Comparison of ENCODE assay signal across 16 mouse cellular contexts in genomic region chr11:7067263-7067662, GRCm38 (mm10). TPM values are rescaled to one million over a fixed set of nuclear protein-coding genes. Genes with fewer than 3 reads are reported as not detected.
DNase-seq lines count a peak whose midpoint lies in the region; ATAC-seq and TF ChIP-seq lines count a peak whose summit lies in the region.
"Had no signal": no experiment of that assay in that cellular context is flagged by ENCODE, and none has a peak within 500 bp of the region (broad histone marks: within the 10 kb centered on the region; RNA-seq: fewer than 3 reads in every experiment).

No protein-coding gene starts in this region.

- no peak overlapping the region for H3K9ac ChIP-seq in hindbrain, embryonic 15.5 days
- no peak overlapping the region for H3K9ac ChIP-seq in hindbrain, embryonic 14.5 days
- H3K9ac ChIP-seq: embryonic facial prominence, embryonic 12.5 days; intestine, embryonic 15.5 days had no signal

- H3K9me3 ChIP-seq in hindbrain, embryonic 15.5 days: no peaks in the 10 kb centered on the region
- H3K9me3 ChIP-seq in hindbrain, embryonic 14.5 days (ENCODE audit: control insufficient read depth, low read length): no peaks in the 10 kb centered on the region
- H3K9me3 ChIP-seq: embryonic facial prominence, embryonic 12.5 days; intestine, embryonic 15.5 days had no signal

- peak; percentile 63 for DNase-seq in cerebellum, adult 9-11 months
- DNase-seq in cerebellum, postnatal 10 days: no peak
- DNase-seq in hindbrain, embryonic 14.5 days (ENCODE audit: low spot score): no peak
- no peak for DNase-seq in left cerebral cortex, adult 2 months (ENCODE audit: extremely low spot score in 1 of 2, low spot score in 2 of 2)
- DNase-seq in left cerebral cortex, adult 18-20 months (ENCODE audit: low spot score in 2 of 2): no peak
- DNase-seq: adrenal gland, adult 2 months; adrenal gland, postnatal 25 days; gastrocnemius, postnatal 14 days; heart, adult 2 months; kidney, adult 18-20 months had no signal

- H3K4me3 ChIP-seq in hindbrain, embryonic 15.5 days: no peak overlapping the region
- no peak overlapping the region for H3K4me3 ChIP-seq in hindbrain, embryonic 14.5 days (replicated peaks; ENCODE audit: low read length)
- peak overlapping the region; percentile 21; the same call in 1 of the 2 replicates for H3K4me3 ChIP-seq in left cerebral cortex, adult 2 months
- H3K4me3 ChIP-seq: embryonic facial prominence, embryonic 12.5 days; heart, adult 2 months; intestine, embryonic 15.5 days had no signal

- WGBS in hindbrain, embryonic 15.5 days: 83% methylated on average over 4 of the region's 4 CpGs
- 84% methylated on average over 4 of the region's 4 CpGs for WGBS in hindbrain, embryonic 14.5 days

- H3K4me2 ChIP-seq in hindbrain, embryonic 15.5 days: peak overlapping the region; percentile 77; the same call in 1 of the 2 replicates
- no peak overlapping the region for H3K4me2 ChIP-seq in hindbrain, embryonic 14.5 days (replicated peaks)
- H3K4me2 ChIP-seq: embryonic facial prominence, embryonic 12.5 days; heart, embryonic 11.5 days; intestine, embryonic 15.5 days had no signal

- no peaks in the 10 kb centered on the region for H3K36me3 ChIP-seq in hindbrain, embryonic 15.5 days
- no peaks in the 10 kb centered on the region for H3K36me3 ChIP-seq in hindbrain, embryonic 14.5 days (replicated peaks; ENCODE audit: control insufficient read depth, insufficient read depth)
- H3K36me3 ChIP-seq: embryonic facial prominence, embryonic 12.5 days; intestine, embryonic 15.5 days had no signal

- peaks cover 62% of the 10 kb centered on the region for H3K4me1 ChIP-seq in hindbrain, embryonic 15.5 days (replicated peaks)
- H3K4me1 ChIP-seq in hindbrain, embryonic 14.5 days (replicated peaks; ENCODE audit: control insufficient read depth, insufficient read depth, low read length): peaks cover 33% of the 10 kb centered on the region

- intact Hi-C loops in left cerebral cortex, adult 2 months (cut with DNase I): loop anchor here (10.0 kb wide), 2 partner anchors 412 to 592 kb away; partner anchors contain the start of genes Purb and Ramp3

- H3K27ac ChIP-seq in hindbrain, embryonic 15.5 days (replicated peaks): no peak overlapping the region
- H3K27ac ChIP-seq in hindbrain, embryonic 14.5 days: no peak overlapping the region
- no peak overlapping the region; the same call in none of the 2 replicates for H3K27ac ChIP-seq in left cerebral cortex, adult 2 months
- H3K27ac ChIP-seq: embryonic facial prominence, embryonic 12.5 days; heart, adult 2 months; intestine, embryonic 15.5 days had no signal

- 0 out of 2 replicates have a peak, but pooled peaks cover 5% of the 10 kb centered on the region for H3K27me3 ChIP-seq in hindbrain, embryonic 15.5 days
- H3K27me3 ChIP-seq in hindbrain, embryonic 14.5 days (ENCODE audit: control insufficient read depth, insufficient read depth, low read length): peaks cover 21% of the 10 kb centered on the region

- ATAC-seq in hindbrain, embryonic 15.5 days (ENCODE audit: low FRiP score, low read depth): no peak
- ATAC-seq in hindbrain, embryonic 14.5 days (ENCODE audit: low FRiP score): no peak
- ATAC-seq: forebrain, embryonic 16.5 days; intestine, embryonic 15.5 days had no signal

- TF ChIP-seq CTCF in left cerebral cortex, adult 2 months (IDR thresholded peaks at IDR 0.05): no peak

RNA-seq across cellular contexts. Expression of gene Adcy1, which starts 4.0 kb away (rescaled TPM):
- polyA plus RNA-seq in hindbrain, embryonic 15.5 days (2015; fragmentation: Nextera tagmentation; extraction: Ambion mirVana): 12.3 and 12.8 TPM in 2 replicates
- 17.2 and 20.3 TPM in 2 replicates for polyA plus RNA-seq in hindbrain, embryonic 14.5 days (2014; fragmentation: Nextera tagmentation; extraction: Ambion mirVana)
- 100 to 1,000 TPM; 298 to 316 TPM for total RNA-seq in left cerebral cortex, adult 2 months (2021)
- 100 to 1,000 TPM; 276 to 285 TPM for total RNA-seq in left cerebral cortex, adult 18-20 months (2021)
- total RNA-seq: common myeloid progenitor, adult 5-6 weeks had no signal
